Mouse (Mus musculus) liver, embryonic 14.5 days (tissue): ENCODE measurements around the gene E330034G19Rik.

Experiments used
- CTCF ChIP-seq: IDR thresholded peaks from 2 replicates; pipeline ENCODE4 v1.5.1; 2016; ENCODE audit warnings: antibody characterized with exemption, low read depth, control low read depth
- EP300 ChIP-seq: IDR thresholded peaks from 2 replicates; pipeline ENCODE4 v1.6.1; 2016; ENCODE audit warnings: antibody characterized with exemption, low read depth

DNA sequence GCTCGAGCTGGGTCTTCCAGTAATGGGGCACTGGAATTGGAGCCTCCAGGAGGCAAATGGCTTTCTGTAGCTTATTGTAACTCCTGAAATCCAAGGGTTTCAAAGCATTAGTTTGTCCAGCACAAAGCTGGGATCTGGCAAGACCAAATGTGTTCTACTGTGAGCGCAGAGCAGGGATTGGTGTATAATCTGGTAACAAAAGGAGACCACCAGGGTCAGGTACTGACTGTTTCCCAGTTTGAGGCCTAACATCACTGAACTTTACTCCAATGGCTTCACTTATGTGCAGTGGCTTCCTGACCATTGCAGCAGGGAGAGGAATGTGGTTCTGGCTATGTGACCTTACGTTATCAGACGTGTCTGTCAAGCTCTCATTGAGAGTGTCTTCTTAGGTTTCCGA is 617 bp downstream of the E330034G19Rik start:
- TF ChIP-seq EP300: no peak
- no peak for TF ChIP-seq CTCF
